Mouse (Mus musculus): ENCODE results near the gene Smurf2.

DNA sequence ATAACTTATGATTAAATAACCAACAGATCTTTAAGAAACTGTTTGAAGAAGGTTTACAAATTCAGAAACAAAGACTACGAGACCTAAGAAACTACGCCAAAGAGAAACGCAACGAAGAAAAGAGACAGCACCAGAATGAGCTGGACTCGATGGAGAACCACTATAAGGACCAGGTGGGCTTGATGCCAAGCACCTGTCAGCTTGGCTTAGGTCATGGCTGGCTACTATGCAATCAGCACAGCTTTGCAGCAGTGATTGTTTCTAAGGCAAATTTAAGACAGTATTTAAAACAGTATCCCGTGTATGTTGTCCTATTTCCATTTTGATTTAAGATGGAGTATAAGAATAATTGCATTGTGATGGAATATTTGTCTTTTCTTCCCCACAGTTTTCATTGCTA lies 102.7 kb downstream of the Smurf2 start:
- TF ChIP-seq CTCF (IDR thresholded peaks at IDR 0.05; ENCODE audit: extremely low read depth, insufficient read depth, low read length), result no peak
- no peak for TF ChIP-seq POLR2A (IDR thresholded peaks at IDR 0.05; ENCODE audit: extremely low read depth, insufficient read depth, low read length)

Data from cortical plate, adult 2 months (tissue).